Mouse (Mus musculus) lung, embryonic 15.5 days (tissue): Measurements from ENCODE around the gene Dbf4. TPM values are rescaled to one million over a fixed set of nuclear protein-coding genes. Genes with fewer than 3 reads are reported as not detected.
A peak's percentile ranks its signal among the peaks of the same experiment; 100 is the strongest.

Experiments
- ATAC-seq: fragments of 200-750 bp; cut with Nextera tagmentation; 2 replicates; pipeline ENCODE4 v1.8.0; 2017; ENCODE audit warnings: moderate number of reproducible peaks, borderline replicate concordance; ENCODE audit not compliant: low FRiP score, low TSS enrichment; ENCODE audit errors: extremely low read depth
- H3K27ac ChIP-seq: fragments of 300-500 bp; sonication (generic); 2 replicates; pipeline ENCODE4 v1.5.1; 2015; ENCODE audit warnings: moderate library complexity, mild to moderate bottlenecking, inconsistent platforms
- H3K27me3 ChIP-seq: fragments of 300-500 bp; sonication (generic); 2 replicates; pipeline ENCODE4 v1.6.1; 2015; ENCODE audit warnings: inconsistent platforms
- H3K36me3 ChIP-seq: fragments of 300-500 bp; sonication (generic); 2 replicates; pipeline ENCODE4 v1.6.1; 2015; ENCODE audit warnings: inconsistent platforms
- H3K4me1 ChIP-seq: fragments of 300-500 bp; sonication (generic); 2 replicates; pipeline ENCODE4 v1.6.1; 2015; ENCODE audit warnings: inconsistent platforms
- H3K4me2 ChIP-seq: fragments of 300-500 bp; sonication (generic); 2 replicates; pipeline ENCODE4 v1.6.1; 2015; ENCODE audit warnings: inconsistent platforms, mild to moderate bottlenecking, moderate library complexity
- H3K4me3 ChIP-seq: fragments of 300-500 bp; sonication (generic); 2 replicates; pipeline ENCODE4 v1.5.1; 2015; ENCODE audit warnings: mild to moderate bottlenecking, inconsistent platforms
- H3K9ac ChIP-seq: fragments of 300-500 bp; sonication (generic); 2 replicates; pipeline ENCODE4 v1.6.1; 2015; ENCODE audit warnings: inconsistent platforms
- H3K9me3 ChIP-seq: fragments of 300-500 bp; sonication (generic); 2 replicates; pipeline ENCODE4 v1.6.1; 2016; ENCODE audit warnings: inconsistent platforms
- WGBS: fragments of 180-500 bp; shearing (Covaris S2); methylation state at CpG from one replicate; pipeline ENCODE4 v1.1.7; 2015; 5-methylcytosine and 5-hydroxymethylcytosine counted together
- polyA plus RNA-seq: library from polyadenylated mRNA; unstranded; fragments of >200 nt; fragmentation: Nextera tagmentation; extraction: Ambion mirVana; gene quantifications from 2 replicates; pipeline ENCODE4 v1.2.1, GENCODE M21; 2015

The Dbf4 gene
- polyA plus RNA-seq, 1 experiment from 2014 or later = 47.1 TPM

GRCm38 (mm10) chr5:8362361-8362760, 60.2 kb downstream of the Dbf4 start:
- H3K27ac ChIP-seq = no peak overlapping the region
- no peak overlapping the region for H3K4me2 ChIP-seq
- H3K4me1 ChIP-seq = peaks cover 6% of the 10 kb centered on the region; the same call in 1 of the 2 replicates
- 50% methylated on average over 1 of the region's 1 CpGs for WGBS
- H3K36me3 ChIP-seq = no peaks in the 10 kb centered on the region
- ATAC-seq = no peak
- no peak overlapping the region for H3K9ac ChIP-seq
- H3K27me3 ChIP-seq = peaks cover 10% of the 10 kb centered on the region
- H3K9me3 ChIP-seq = no peaks in the 10 kb centered on the region
- H3K4me3 ChIP-seq = no peak overlapping the region

- 57% methylated on average over 8 of the region's 8 CpGs for WGBS
These were observed 64.8 kb downstream of the Dbf4 start for GRCm38 (mm10) chr5:8357677-8358076.

GRCm38 (mm10) chr5:8356885-8357651, 65.4 kb downstream of the Dbf4 start:
- no peaks in the 10 kb centered on the region for H3K36me3 ChIP-seq
- no peak overlapping the region for H3K4me3 ChIP-seq
- H3K9ac ChIP-seq = no peak overlapping the region
- 25% methylated on average over 13 of the region's 13 CpGs for WGBS
- ATAC-seq = peak; percentile 86
- H3K27ac ChIP-seq = peak overlapping the region; percentile 29; the same call in 1 of the 2 replicates
- H3K4me2 ChIP-seq = no peak overlapping the region
- peaks cover 4% of the 10 kb centered on the region for H3K4me1 ChIP-seq
- no peaks in the 10 kb centered on the region for H3K27me3 ChIP-seq
- H3K9me3 ChIP-seq = no peaks in the 10 kb centered on the region

More at GRCm38 (mm10) chr5:8357677-8358076, 64.8 kb downstream of the Dbf4 start:
- Histone ChIP-seq H3K4me3 (no peak overlapping the region), H3K4me1 (peaks cover 4% of the 10 kb centered on the region), H3K27me3 (no peaks in the 10 kb centered on the region), H3K9me3 (no peaks in the 10 kb centered on the region), H3K9ac (no peak overlapping the region), H3K36me3 (no peaks in the 10 kb centered on the region), H3K27ac (no peak overlapping the region), H3K4me2 (no peak overlapping the region)
- no peak for ATAC-seq

- WGBS = 36% methylated on average over 2 of the region's 2 CpGs
- Histone ChIP-seq H3K9me3 (no peaks in the 10 kb centered on the region), H3K27ac (no peak overlapping the region), H3K4me3 (no peak overlapping the region), H3K4me1 (peaks cover 4% of the 10 kb centered on the region), H3K9ac (no peak overlapping the region), H3K4me2 (no peak overlapping the region), H3K27me3 (no peaks in the 10 kb centered on the region), H3K36me3 (no peaks in the 10 kb centered on the region)
- peak; percentile 66; the same call in 1 of the 2 replicates for ATAC-seq
These were observed 66.2 kb downstream of the Dbf4 start for GRCm38 (mm10) chr5:8356326-8356725.

- H3K4me1 ChIP-seq = no peaks in the 10 kb centered on the region
- no peak for ATAC-seq
- H3K4me3 ChIP-seq = no peak overlapping the region
- H3K4me2 ChIP-seq = no peak overlapping the region
- H3K9me3 ChIP-seq = no peaks in the 10 kb centered on the region
- 53% methylated on average over 10 of the region's 10 CpGs for WGBS
- H3K9ac ChIP-seq = no peak overlapping the region
- H3K36me3 ChIP-seq = no peaks in the 10 kb centered on the region
- H3K27me3 ChIP-seq = no peaks in the 10 kb centered on the region
- H3K27ac ChIP-seq = no peak overlapping the region
These were observed 73.0 kb downstream of the Dbf4 start for GRCm38 (mm10) chr5:8349557-8349956.

Other genes with a start within 250 kb of the Dbf4 start
- 3.3 and 3.5 TPM in 2 replicates for gene Adam22, start 54.6 kb downstream of the Dbf4 start, polyA plus RNA-seq
- 11.5 and 12.0 TPM in 2 replicates for gene Slc25a40, start 134 bp upstream of the Dbf4 start, polyA plus RNA-seq
- gene Rundc3b, start 200.2 kb upstream of the Dbf4 start, polyA plus RNA-seq = 2.4 and 2.7 TPM in 2 replicates
- 1.5 and 1.6 TPM in 2 replicates for gene Abcb1a, start 237.4 kb upstream of the Dbf4 start, polyA plus RNA-seq